Mouse (Mus musculus) CH12.LX (cell line): ENCODE data around the gene Ccdc183.

ENCODE experiments used
- NELFE ChIP-seq: IDR thresholded peaks from 2 replicates; pipeline ENCODE4 v1.6.1; 2011; ENCODE audit warnings: low read depth, low read length, improper control_type of control experiment
- POLR2A ChIP-seq: IDR thresholded peaks from 2 replicates; pipeline ENCODE4 v1.6.1; 2011; ENCODE audit warnings: low read depth, mild to moderate bottlenecking, improper control_type of control experiment, low read length

GRCm38 (mm10) chr2:25576028-25576850 is 41.2 kb downstream of the Ccdc183 start:
- no peak for TF ChIP-seq NELFE
- TF ChIP-seq POLR2A = no peak
